Mouse (Mus musculus): ENCODE measurements at regions not wholly inside any gene's neighbourhood (a gene's known extent, or its start where the extent isn't known, plus 50 kb on each side); places are given as distances from the start of the nearest gene placed in this dataset.
A peak's percentile ranks its signal among the peaks of the same experiment; 100 is the strongest.

- no peak for DNase-seq
Measured at GRCm38 (mm10) chr2:159401421-159402100, 607.0 kb downstream of the Dhx35 start.

- no peak for DNase-seq
Measured at GRCm38 (mm10) chr2:159404940-159405339, 610.3 kb downstream of the Dhx35 start.

GRCm38 (mm10) chr2:159414599-159414998 lies 620.0 kb downstream of the Dhx35 start:
- no peak for DNase-seq

- no peak for DNase-seq
Measured at GRCm38 (mm10) chr2:159418371-159418940, 623.8 kb downstream of the Dhx35 start.

- DNase-seq = no peak
Measured at GRCm38 (mm10) chr2:159422281-159422937, 627.8 kb downstream of the Dhx35 start.

- no peak for DNase-seq
Measured at GRCm38 (mm10) chr2:159428201-159428600, 633.6 kb downstream of the Dhx35 start.

GRCm38 (mm10) chr2:159430577-159431329 lies 636.1 kb downstream of the Dhx35 start:
- no peak for DNase-seq

GRCm38 (mm10) chr2:159438961-159439360 lies 644.4 kb downstream of the Dhx35 start:
- no peak for DNase-seq

- DNase-seq = no peak
Measured at GRCm38 (mm10) chr2:159443581-159443980, 649.0 kb downstream of the Dhx35 start.

GRCm38 (mm10) chr2:159446434-159446833 lies 651.8 kb downstream of the Dhx35 start:
- DNase-seq = no peak

GRCm38 (mm10) chr2:159446886-159447285 lies 652.3 kb downstream of the Dhx35 start:
- DNase-seq = no peak

- DNase-seq = no peak
Measured at GRCm38 (mm10) chr2:159448976-159449375, 654.4 kb downstream of the Dhx35 start.

GRCm38 (mm10) chr2:159451439-159451838 lies 656.8 kb downstream of the Dhx35 start:
- DNase-seq = no peak

GRCm38 (mm10) chr2:159481399-159482080 lies 686.9 kb downstream of the Dhx35 start:
- DNase-seq = no peak

- DNase-seq = no peak
Measured at GRCm38 (mm10) chr2:159491090-159491489, 696.5 kb downstream of the Dhx35 start.

- DNase-seq = no peak
Measured at GRCm38 (mm10) chr2:159498691-159499090, 704.1 kb downstream of the Dhx35 start.

GRCm38 (mm10) chr2:159501039-159501438 lies 706.4 kb downstream of the Dhx35 start:
- DNase-seq = no peak

GRCm38 (mm10) chr2:159519066-159519465 lies 724.5 kb downstream of the Dhx35 start:
- DNase-seq = no peak

GRCm38 (mm10) chr2:159523739-159524138 lies 729.1 kb downstream of the Dhx35 start:
- no peak for DNase-seq

- peak; percentile 11 for DNase-seq
Measured at GRCm38 (mm10) chr2:159534951-159535350, 740.3 kb downstream of the Dhx35 start.

GRCm38 (mm10) chr2:159539261-159539660 lies 744.7 kb downstream of the Dhx35 start:
- DNase-seq = peak; percentile 8

GRCm38 (mm10) chr2:159557567-159557966 lies 763.0 kb downstream of the Dhx35 start:
- no peak for DNase-seq

GRCm38 (mm10) chr2:159565255-159565654 lies 768.7 kb downstream of the Gm826 start:
- no peak for DNase-seq
